Mouse (Mus musculus) liver, adult 2 months (tissue): ENCODE data around the gene Ifnb1.

Source experiments
- CTCF ChIP-seq: fragments of 200-500 bp; IDR thresholded peaks from 2 replicates; pipeline ENCODE4 v1.5.1; 2011; ENCODE audit warnings: low read depth, low read length, control low read depth
- POLR2A ChIP-seq: fragments of 200-500 bp; IDR thresholded peaks from 2 replicates; pipeline ENCODE4 v1.6.1; 2011; ENCODE audit warnings: low read length, control low read depth; ENCODE audit not compliant: insufficient read depth; ENCODE audit errors: extremely low read depth

- TF ChIP-seq CTCF (peak; percentile 77), POLR2A (no peak)
Measured at GRCm38 (mm10) chr4:88514403-88514802, 8.2 kb downstream of the Ifnb1 start.
